Mouse (Mus musculus) bone marrow macrophage, adult 2 months (primary cell): ENCODE measurements around the gene Actbl2. TPM values are rescaled to one million over a fixed set of nuclear protein-coding genes. Genes with fewer than 3 reads are reported as not detected.

Experiments used
- H3K27ac ChIP-seq: 2 replicates; pipeline ENCODE4 v1.5.1; 2012; ENCODE audit warnings: low read depth, low read length; ENCODE audit not compliant: insufficient read depth
- H3K4me1 ChIP-seq: 2 replicates; pipeline ENCODE4 v1.6.1; 2012; ENCODE audit warnings: low read length; ENCODE audit not compliant: control insufficient read depth, insufficient read depth
- H3K4me3 ChIP-seq: 2 replicates; pipeline ENCODE4 v1.5.1; 2012; ENCODE audit warnings: mild to moderate bottlenecking, low read length, moderate library complexity; ENCODE audit not compliant: insufficient read depth
- CTCF ChIP-seq: IDR thresholded peaks from 2 replicates; pipeline ENCODE4 v1.5.1; 2012; ENCODE audit warnings: low read depth, mild to moderate bottlenecking, low read length, moderate library complexity
- POLR2A ChIP-seq: IDR thresholded peaks from 2 replicates; pipeline ENCODE4 v1.6.1; 2012; ENCODE audit warnings: mild to moderate bottlenecking, low read depth, low read length, borderline replicate concordance
- polyA plus RNA-seq: library from polyadenylated mRNA; stranded (reverse); fragments of >200 nt; gene quantifications from 2 replicates; pipeline ENCODE4 v1.2.4, GENCODE M21; 2012; ENCODE audit not compliant: missing spikeins, insufficient read depth, insufficient read length

Gene Actbl2
- polyA plus RNA-seq, 1 experiment, result not detected

DNA sequence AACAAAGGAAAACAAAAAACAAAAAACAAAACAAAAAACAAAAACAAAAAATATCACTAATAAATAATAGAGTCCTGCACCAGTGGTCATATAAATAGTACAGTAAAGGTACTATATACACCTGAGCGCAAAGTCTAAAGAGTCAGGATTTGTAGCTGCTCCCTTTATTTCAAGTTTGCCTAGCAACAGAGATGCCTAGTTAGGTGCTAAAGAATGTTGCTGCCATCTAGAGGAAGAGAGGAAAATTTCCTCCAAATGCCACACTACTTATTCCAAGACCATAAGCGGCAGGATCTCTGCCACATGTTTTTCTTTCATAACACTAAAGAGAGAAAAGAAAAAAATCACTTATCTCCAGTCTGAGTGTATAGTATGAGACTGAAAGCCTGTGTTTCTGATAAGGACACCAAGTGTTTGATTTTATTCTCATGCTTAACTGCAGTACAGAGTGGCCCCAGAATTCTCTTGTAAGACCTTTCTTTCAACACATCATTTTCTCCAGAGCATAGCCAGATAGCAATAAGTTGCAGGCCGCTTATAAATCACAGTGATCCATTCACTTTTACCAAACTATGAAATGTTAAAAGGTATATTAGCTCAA is 16.8 kb upstream of the Actbl2 start:
- no peak overlapping the region for H3K27ac ChIP-seq
- TF ChIP-seq CTCF, result no peak
- no peak for TF ChIP-seq POLR2A
- H3K4me1 ChIP-seq, result no peaks in the 10 kb centered on the region
- no peak overlapping the region for H3K4me3 ChIP-seq

DNA sequence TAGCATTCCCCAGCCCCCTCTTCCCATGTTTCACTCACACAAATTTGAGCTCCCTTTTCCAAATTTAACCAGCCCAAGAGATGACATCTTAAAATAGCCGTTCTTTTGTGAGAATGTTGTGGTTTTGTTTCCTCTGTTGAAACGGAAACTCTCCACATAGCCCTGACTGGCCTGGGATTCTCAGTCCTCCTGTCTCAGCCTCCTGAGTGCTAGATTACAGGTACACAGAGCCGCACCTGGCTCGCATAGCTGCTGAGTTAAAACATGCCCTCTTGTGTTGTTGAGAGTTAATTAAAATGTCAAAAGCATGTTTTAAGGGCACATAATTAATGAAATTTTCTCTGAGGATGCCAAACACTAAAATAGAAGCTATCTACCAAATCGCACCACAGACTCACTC is 3.7 kb upstream of the Actbl2 start:
- Histone ChIP-seq H3K27ac (no peak overlapping the region), H3K4me3 (no peak overlapping the region), H3K4me1 (no peaks in the 10 kb centered on the region)
- TF ChIP-seq CTCF, result no peak
- no peak for TF ChIP-seq POLR2A

DNA sequence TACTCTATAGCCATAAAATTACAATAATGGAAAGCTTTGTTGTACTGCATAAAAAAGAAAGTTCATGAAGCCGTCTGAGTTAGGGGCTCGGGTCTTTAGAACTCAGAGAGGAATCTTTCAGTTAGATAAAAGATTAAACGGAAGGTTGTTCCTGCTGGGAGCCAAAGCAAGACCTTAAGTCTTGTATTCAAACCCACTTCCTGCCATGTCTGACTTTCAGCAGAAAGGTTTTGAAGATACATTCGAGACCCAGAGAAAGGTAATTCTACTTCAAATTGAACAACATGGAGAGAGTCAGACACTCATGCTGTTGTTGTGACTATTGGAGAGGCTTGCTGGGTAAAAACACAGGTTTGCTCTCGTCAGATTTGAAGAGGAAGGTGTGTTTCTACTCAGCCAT is 3.0 kb upstream of the Actbl2 start:
- no peaks in the 10 kb centered on the region for H3K4me1 ChIP-seq
- H3K4me3 ChIP-seq, result no peak overlapping the region
- TF ChIP-seq CTCF (no peak), POLR2A (no peak)
- no peak overlapping the region for H3K27ac ChIP-seq

DNA sequence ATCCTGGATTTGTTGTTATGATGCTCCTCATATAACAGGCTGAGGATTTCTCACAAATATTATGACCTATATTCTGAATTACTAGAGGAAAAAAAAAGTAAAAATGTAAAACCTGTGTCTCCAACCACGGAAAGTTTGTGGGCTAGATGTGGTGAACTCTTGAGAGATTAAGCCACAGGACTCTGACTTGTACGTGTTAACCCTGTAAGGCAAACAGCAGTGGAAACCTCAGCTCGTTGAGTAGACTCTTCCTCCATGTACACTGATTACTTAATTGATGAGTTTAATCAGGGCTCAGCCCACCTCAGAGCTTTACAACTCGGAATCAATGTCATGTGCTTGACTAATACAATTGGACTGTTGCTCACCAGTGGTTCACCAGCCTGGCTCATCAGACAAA is 3.2 kb downstream of the Actbl2 start:
- H3K4me1 ChIP-seq, result no peaks in the 10 kb centered on the region
- H3K4me3 ChIP-seq, result no peak overlapping the region
- TF ChIP-seq POLR2A, result no peak
- TF ChIP-seq CTCF, result no peak
- H3K27ac ChIP-seq, result no peak overlapping the region

DNA sequence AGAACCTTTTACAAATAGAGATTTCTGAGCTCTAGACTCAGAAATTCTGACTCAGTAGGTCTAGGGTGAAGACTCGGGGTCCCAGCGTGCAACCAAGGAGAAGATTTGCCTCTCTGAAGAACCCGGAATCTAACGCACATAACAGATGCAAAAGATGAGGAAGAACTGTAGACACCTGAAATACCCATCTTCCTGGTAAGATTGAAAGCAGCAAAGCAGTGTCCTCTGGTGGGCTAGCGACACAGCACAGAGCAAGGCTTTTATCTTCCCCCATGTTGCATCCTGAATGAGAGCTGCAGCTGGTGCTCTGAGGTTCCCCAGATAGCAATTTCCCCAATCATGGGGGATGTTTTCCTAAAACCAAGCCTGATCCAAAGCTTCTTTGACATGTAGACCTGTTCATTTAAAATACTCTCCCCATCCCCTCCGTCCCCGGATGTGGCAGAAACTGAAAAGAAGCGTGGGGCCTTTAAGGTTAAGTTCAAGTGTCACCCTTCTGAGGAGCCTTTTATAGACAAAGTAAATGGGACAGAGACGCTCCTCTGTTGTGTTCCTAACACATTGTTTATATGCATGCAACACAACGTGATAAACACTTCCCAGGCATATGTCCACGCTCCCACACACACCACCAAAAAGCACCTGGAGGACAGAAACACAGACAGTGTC is 3.7 kb downstream of the Actbl2 start:
- Histone ChIP-seq H3K4me3 (no peak overlapping the region), H3K4me1 (no peaks in the 10 kb centered on the region), H3K27ac (no peak overlapping the region)
- TF ChIP-seq CTCF (no peak), POLR2A (no peak)

DNA sequence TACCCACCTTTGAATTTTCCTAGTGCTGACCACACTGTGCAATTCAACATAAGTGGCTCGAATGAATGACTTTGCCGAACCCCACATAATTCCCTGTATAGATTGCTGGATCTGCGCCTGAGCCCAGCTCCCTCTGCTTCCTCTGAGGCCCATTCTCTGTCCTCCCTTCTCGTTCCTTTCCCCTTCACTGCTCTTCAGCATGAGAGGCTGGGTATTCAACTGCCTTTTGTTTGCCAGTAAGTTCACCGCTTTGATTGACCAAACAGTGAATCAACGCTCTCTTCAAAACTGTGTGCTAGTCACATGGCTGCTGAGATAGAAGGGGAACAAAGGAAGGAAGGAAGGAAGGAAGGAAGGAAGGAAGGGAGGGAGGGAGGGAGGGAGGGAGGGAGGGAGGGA is 4.3 kb downstream of the Actbl2 start:
- no peak overlapping the region for H3K27ac ChIP-seq
- H3K4me3 ChIP-seq, result no peak overlapping the region
- no peaks in the 10 kb centered on the region for H3K4me1 ChIP-seq
- TF ChIP-seq CTCF (no peak), POLR2A (no peak)

DNA sequence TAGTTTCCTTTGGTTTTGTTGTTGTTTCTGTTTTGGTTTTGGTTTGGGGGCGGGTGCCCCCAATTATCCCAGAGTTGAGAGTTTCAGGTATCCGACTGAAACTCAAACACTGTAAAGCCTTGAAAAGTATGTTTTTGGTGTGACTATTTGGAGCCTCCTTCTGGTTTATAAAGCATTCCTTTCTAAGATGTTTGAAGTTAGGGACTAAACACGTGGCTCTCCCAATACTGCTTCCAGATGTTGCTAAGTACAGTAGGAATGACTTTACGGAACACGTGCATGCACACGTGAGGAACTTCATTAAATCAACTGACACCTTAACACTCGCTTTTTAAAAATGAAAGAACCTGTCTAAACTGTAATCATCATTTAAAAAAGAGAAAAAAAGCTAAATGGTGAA is 4.9 kb downstream of the Actbl2 start:
- Histone ChIP-seq H3K27ac (no peak overlapping the region), H3K4me3 (no peak overlapping the region), H3K4me1 (no peaks in the 10 kb centered on the region)
- no peak for TF ChIP-seq POLR2A
- TF ChIP-seq CTCF, result no peak

DNA sequence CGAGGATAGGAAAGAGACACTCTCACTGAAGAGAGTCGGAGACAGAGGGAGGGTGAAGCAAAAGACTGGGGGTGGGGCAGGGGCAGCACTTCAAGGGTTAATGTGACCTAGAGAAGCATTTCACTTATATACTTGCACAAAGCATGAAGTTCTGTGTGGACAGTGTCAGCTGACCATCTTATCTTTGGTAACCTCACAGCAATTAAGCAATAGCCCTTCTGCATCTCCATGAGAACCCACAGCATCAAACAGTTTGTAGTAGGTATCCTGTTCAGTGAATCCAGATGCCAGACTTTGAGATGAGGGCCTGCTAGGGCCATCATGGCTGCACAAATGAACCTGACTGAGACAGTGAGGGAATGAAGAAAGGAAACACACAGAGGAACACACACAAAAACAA is 8.4 kb downstream of the Actbl2 start:
- H3K4me1 ChIP-seq, result peaks cover 7% of the 10 kb centered on the region
- H3K27ac ChIP-seq, result no peak overlapping the region
- TF ChIP-seq POLR2A (no peak), CTCF (no peak)
- no peak overlapping the region for H3K4me3 ChIP-seq

DNA sequence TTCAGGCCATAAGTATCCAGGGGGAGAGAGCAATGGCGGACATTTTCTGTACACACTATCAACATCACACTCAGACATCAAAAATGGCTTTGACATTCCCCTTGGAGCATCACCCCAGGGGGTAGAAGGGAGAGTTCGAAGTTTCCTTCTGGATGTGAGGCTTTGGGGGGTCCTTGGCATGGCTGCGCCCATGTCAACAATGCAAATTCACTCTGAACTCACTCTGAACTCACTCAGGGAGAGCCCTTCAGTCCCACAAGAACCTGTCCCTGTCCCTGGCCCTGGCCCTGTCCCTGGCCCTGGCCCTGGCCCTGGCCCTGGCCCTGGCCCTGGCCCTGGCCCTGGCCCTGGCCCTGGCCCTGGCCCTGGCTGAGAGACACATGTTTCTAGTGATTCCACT is 8.9 kb downstream of the Actbl2 start:
- Histone ChIP-seq H3K27ac (no peak overlapping the region), H3K4me3 (no peak overlapping the region), H3K4me1 (peaks cover 7% of the 10 kb centered on the region)
- TF ChIP-seq CTCF (no peak), POLR2A (no peak)

DNA sequence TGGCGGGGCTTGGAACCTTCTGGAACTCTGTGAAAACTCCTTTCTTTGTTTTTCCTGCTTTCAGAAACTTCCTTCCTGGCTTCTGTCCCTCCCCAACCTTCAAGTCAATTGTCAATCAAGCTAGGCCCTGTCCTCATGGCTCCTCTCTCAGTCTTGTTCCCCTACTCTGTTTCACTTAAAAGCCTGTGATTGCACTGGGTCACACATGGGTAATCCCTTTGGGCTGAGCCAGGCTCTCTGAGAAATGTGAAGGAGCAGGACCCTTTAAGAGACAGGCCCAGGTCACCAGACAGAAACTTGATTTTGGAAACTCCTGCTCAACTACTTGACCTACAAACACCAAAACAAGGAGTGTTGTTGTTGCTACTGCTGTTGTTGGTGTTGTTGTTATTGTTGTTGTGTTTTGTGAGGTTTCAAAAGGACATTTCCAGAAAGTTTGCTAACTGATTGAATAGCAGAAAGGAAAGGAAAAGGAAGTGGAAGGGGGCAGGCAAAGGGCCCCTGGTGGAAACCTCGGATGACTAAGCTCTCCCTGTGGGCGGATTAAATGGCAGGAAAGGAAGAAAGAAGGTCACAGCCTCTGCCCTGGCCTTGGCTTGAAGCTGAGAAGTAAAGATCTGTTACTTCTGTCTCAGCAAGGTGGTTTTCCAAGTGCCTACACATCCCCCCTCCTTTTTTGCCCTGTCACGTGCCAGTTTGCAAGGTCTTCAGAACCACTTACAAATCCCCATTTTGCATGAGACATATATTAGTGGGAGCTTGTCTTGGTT is 10.6 kb downstream of the Actbl2 start:
- Histone ChIP-seq H3K4me3 (no peak overlapping the region), H3K4me1 (peaks cover 7% of the 10 kb centered on the region), H3K27ac (no peak overlapping the region)
- TF ChIP-seq POLR2A (no peak), CTCF (no peak)
